Mouse (Mus musculus): ENCODE measurements at regions not wholly inside any gene's neighbourhood (a gene's known extent, or its start where the extent isn't known, plus 50 kb on each side); places are given as distances from the start of the nearest gene placed in this dataset.

DNA sequence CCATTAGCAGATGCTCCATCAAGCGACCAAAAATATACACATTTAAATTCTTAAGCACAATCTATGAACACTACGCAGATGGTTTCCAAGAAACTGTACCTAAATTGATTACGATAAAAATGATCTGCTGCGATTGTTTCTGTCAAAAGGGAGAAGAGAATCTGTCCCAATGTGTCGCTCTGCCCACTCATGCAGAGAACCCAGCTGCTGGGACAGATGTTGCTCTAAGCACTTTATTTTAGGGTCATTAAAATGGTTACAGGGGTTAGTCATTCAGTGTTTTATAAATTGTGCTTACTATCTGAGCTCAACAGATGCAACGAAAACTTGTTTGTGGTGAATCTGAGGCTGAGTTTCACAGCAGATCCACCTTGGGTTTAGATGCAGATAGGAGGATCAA is 476.2 kb downstream of the Rnf144a start:
- TF ChIP-seq CTCF (IDR thresholded peaks at IDR 0.05; ENCODE audit: control insufficient read depth, insufficient read depth, insufficient read length), result no peak
- TF ChIP-seq MAX (IDR thresholded peaks at IDR 0.05), result no peak
- TF ChIP-seq FOSL1 (IDR thresholded peaks at IDR 0.05; ENCODE audit: insufficient read depth, low read length, poor library complexity, severe bottlenecking), result no peak
- no peak for TF ChIP-seq USF1 (IDR thresholded peaks at IDR 0.05; ENCODE audit: low read depth)
- TF ChIP-seq CEBPB (IDR thresholded peaks at IDR 0.05; ENCODE audit: low read depth), result no peak
- TF ChIP-seq MYOD1 (IDR thresholded peaks at IDR 0.05; ENCODE audit: control insufficient read depth, insufficient read length, low read depth), result no peak
- TF ChIP-seq MYOG (IDR thresholded peaks at IDR 0.05; ENCODE audit: control insufficient read depth, extremely low read depth, insufficient read length), result no peak
